Mouse (Mus musculus) heart, postnatal 0 days (tissue): ENCODE results near the gene Rpl3.

Experiments
- CTCF ChIP-seq: IDR thresholded peaks from 2 replicates; pipeline ENCODE4 v1.5.1; 2016; ENCODE audit warnings: antibody characterized with exemption, control low read depth, low read depth
- EP300 ChIP-seq: IDR thresholded peaks from 2 replicates; pipeline ENCODE4 v1.6.1; 2016; ENCODE audit warnings: antibody characterized with exemption, low read depth

DNA sequence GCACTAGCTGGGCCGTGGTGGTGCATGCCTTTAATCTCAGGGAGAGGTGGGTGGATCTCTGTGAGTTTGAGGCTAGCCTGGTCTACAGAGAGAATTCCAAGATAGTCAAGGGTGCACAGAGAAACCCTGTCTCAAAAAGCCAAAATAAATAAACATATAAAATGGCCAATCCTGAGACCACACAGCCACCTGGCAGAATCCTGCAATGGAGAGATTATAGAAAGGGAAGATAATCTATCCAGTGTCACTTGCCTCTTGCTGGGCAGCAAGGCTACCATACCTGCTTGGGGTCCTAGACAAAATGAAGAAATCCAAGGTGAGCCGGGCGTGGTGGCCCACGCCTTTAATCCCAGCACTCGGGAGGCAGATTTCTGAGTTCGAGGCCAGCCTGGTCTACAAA lies 38.3 kb upstream of the Rpl3 start:
- no peak for TF ChIP-seq CTCF
- no peak for TF ChIP-seq EP300
